Mouse (Mus musculus) kidney, embryonic 16.5 days (tissue): ENCODE measurements around the gene Imp3. TPM values are rescaled to one million over a fixed set of nuclear protein-coding genes. Genes with fewer than 3 reads are reported as not detected.

Source experiments
- ATAC-seq: fragments of 200-750 bp; cut with Nextera tagmentation; 2 replicates; pipeline ENCODE4 v1.8.0; 2017; ENCODE audit warnings: moderate TSS enrichment; ENCODE audit not compliant: low FRiP score, low TSS enrichment
- H3K27ac ChIP-seq: fragments of 300-500 bp; sonication (generic); 2 replicates; pipeline ENCODE4 v1.5.1; 2014; ENCODE audit warnings: low read length
- H3K27me3 ChIP-seq: fragments of 300-500 bp; sonication (generic); 2 replicates; pipeline ENCODE4 v1.6.1; 2014; ENCODE audit warnings: low read length, control low read depth, mixed read lengths; ENCODE audit not compliant: insufficient read depth
- H3K36me3 ChIP-seq: fragments of 300-500 bp; sonication (generic); 2 replicates; pipeline ENCODE4 v1.6.1; 2014; ENCODE audit warnings: low read length, control low read depth, mixed read lengths; ENCODE audit not compliant: insufficient read depth
- H3K4me1 ChIP-seq: fragments of 300-500 bp; sonication (generic); 2 replicates; pipeline ENCODE4 v1.6.1; 2014; ENCODE audit warnings: low read length, control low read depth, mixed read lengths; ENCODE audit not compliant: insufficient read depth
- H3K4me2 ChIP-seq: fragments of 300-500 bp; sonication (generic); replicated peaks from 2 replicates; pipeline ENCODE4 v1.6.1; 2014; ENCODE audit warnings: low read depth, low read length
- H3K4me3 ChIP-seq: fragments of 300-500 bp; sonication (generic); 2 replicates; pipeline ENCODE4 v1.5.1; 2014; ENCODE audit warnings: mild to moderate bottlenecking, low read length
- H3K9ac ChIP-seq: fragments of 300-500 bp; sonication (generic); replicated peaks from 2 replicates; pipeline ENCODE4 v1.6.1; 2014; ENCODE audit warnings: low read length
- H3K9me3 ChIP-seq: fragments of 300-500 bp; sonication (generic); 2 replicates; pipeline ENCODE4 v1.6.1; 2016; ENCODE audit warnings: low read length, control low read depth
- WGBS: fragments of 180-500 bp; shearing (Covaris S2); extraction: QIAGEN DNeasy Blood & Tissue Kit; methylation state at CpG from one replicate; pipeline ENCODE4 v1.1.7; 2014; 5-methylcytosine and 5-hydroxymethylcytosine counted together
- polyA plus RNA-seq: library from polyadenylated mRNA; unstranded; fragments of >200 nt; fragmentation: Nextera tagmentation; extraction: Ambion mirVana; gene quantifications from 2 replicates; pipeline ENCODE4 v1.2.1, GENCODE M21; 2015

Gene Imp3
- polyA plus RNA-seq, 1 experiment from 2014 or later: 89.7 TPM

GRCm38 (mm10) chr9:56981502-56981901, 44.2 kb downstream of the Imp3 start:
- ATAC-seq: no peak
- H3K4me3 ChIP-seq: no peak overlapping the region
- no peaks in the 10 kb centered on the region for H3K27me3 ChIP-seq
- no peaks in the 10 kb centered on the region for H3K4me1 ChIP-seq
- no peak overlapping the region for H3K9ac ChIP-seq
- peaks cover 10% of the 10 kb centered on the region for H3K36me3 ChIP-seq
- 68% methylated on average over 1 of the region's 1 CpGs for WGBS
- no peaks in the 10 kb centered on the region for H3K9me3 ChIP-seq
- H3K27ac ChIP-seq: no peak overlapping the region
- no peak overlapping the region for H3K4me2 ChIP-seq

Other genes starting within 250 kb of the Imp3 start
- gene Lingo1, start 141.0 kb upstream of the Imp3 start, polyA plus RNA-seq: 3.2 and 4.4 TPM in 2 replicates
- 0.26 and 0.32 TPM in 2 replicates for gene Odf3l1, start 72.8 kb upstream of the Imp3 start, polyA plus RNA-seq
- 30.5 and 32.6 TPM in 2 replicates for gene Cspg4, start 72.4 kb upstream of the Imp3 start, polyA plus RNA-seq
- gene Snx33, start 9.1 kb upstream of the Imp3 start, polyA plus RNA-seq: 11.9 and 12.3 TPM in 2 replicates
- 27.2 and 29.4 TPM in 2 replicates for gene Snupn, start 13.4 kb downstream of the Imp3 start, polyA plus RNA-seq
- gene Ptpn9, start 57.4 kb downstream of the Imp3 start, polyA plus RNA-seq: 23.6 TPM in 2 replicates
- 36.7 and 42.3 TPM in 2 replicates for gene Sin3a, start 134.6 kb downstream of the Imp3 start, polyA plus RNA-seq
- 79.0 and 95.6 TPM in 2 replicates for gene Man2c1, start 193.2 kb downstream of the Imp3 start, polyA plus RNA-seq
- 8.8 and 9.3 TPM in 2 replicates for gene Neil1, start 210.8 kb downstream of the Imp3 start, polyA plus RNA-seq
- 107 and 130 TPM in 2 replicates for gene Commd4, start 220.9 kb downstream of the Imp3 start, polyA plus RNA-seq